Mouse (Mus musculus): ENCODE measurements around the gene Desi2.
A peak's percentile ranks its signal among the peaks of the same experiment; 100 is the strongest.

DNA sequence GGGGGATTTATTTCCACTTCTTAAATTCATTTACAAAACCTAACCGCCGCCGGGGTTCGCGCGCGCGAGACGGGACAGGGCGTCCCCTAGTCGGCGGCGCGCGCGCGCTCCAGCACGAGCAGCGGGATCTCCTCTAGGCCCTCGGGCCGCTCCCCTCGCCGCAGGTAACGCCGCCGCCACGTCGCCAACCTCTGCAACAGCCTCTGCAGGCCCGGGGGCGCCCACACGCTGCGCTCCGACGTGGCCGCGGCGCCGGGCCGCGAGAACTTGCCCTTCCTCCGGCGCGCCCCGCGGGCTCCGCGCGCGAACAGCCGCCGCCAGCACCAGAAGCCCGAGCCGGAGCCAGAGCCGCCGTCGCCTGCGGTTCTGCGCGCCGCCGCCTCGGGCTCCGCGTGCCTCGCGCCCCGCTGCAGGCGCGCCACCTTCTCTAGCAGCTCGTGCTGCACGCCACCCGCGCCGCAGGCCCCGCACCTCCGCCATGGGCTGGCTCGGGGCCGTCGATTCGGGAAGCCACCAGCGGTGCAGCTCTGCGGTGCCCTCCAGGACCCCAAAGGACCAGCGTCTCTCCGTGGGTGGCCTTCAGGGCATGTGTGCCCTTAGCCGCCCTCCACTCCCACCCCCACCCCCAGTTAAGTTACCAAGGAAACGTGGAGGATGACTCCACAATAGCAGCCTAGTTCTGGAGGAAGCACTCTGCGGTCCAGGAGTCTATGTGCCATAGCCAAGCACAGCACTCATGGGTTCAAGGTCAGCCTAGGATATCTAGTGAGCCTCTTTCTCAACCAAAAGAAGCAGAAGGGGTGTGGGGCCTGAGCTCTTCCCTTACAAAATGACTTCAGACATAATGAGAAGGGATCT, 89.1 kb downstream of the Desi2 start:
- TF ChIP-seq CTCF (conservative IDR thresholded peaks at IDR 0.05; ENCODE audit: low read length), result no peak
- peak; percentile 38; the same call in 1 of the 2 replicates for TF ChIP-seq NANOG (IDR thresholded peaks at IDR 0.05; ENCODE audit: borderline replicate concordance, low read length)

Data from E14TG2a.4 (cell line).